Mouse (Mus musculus): ENCODE data around the gene Wrap53.

- TF ChIP-seq CTCF (IDR thresholded peaks at IDR 0.05; ENCODE audit: low read depth), result no peak
- TF ChIP-seq EP300 (IDR thresholded peaks at IDR 0.05; ENCODE audit: low read depth), result no peak
These were observed 52.7 kb downstream of the Wrap53 start for GRCm38 (mm10) chr11:69527098-69528030.

Data from heart, postnatal 0 days (tissue).